Mouse (Mus musculus): ENCODE results near the gene Erbb3.

Erbb3 gene

GRCm38 (mm10) chr10:128524732-128525662, 64.5 kb downstream of the Erbb3 start:
- peak; percentile 43 for DNase-seq

- DNase-seq = no peak
Measured at GRCm38 (mm10) chr10:128524111-128524731, 65.2 kb downstream of the Erbb3 start.

- DNase-seq = no peak
Measured at GRCm38 (mm10) chr10:128522351-128522750, 67.1 kb downstream of the Erbb3 start.

DNA sequence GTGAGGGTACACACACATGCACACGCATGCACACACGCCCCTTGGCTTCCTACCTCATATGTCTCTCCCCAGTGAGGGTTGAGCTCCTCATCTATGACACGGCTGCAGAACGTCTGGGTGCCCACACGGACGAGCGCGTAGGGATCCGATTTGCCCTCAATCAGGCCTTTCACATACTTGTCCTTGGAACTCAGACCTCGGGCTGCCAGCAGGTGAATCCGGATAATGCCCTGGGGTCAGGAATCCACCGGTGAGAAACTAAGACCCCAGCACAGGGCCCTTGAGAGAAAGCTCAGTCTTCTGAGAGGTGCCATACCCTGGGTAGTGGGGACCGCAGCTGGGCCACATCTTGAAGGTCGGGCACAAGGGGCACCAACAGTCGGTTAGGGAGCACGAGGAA, 68.9 kb downstream of the Erbb3 start:
- no peak for DNase-seq

GRCm38 (mm10) chr10:128518833-128519232, 70.6 kb downstream of the Erbb3 start:
- DNase-seq = no peak

All from right cerebral cortex, postnatal 25 days (tissue).